Mouse (Mus musculus): ENCODE measurements around the gene Nfe2l1. TPM values are rescaled to one million over a fixed set of nuclear protein-coding genes. Genes with fewer than 3 reads are reported as not detected.

Gene Nfe2l1
- polyA plus RNA-seq, 1 experiment from 2014 or later, result 31.6 TPM

- H3K9me3 ChIP-seq (ENCODE audit: control insufficient read depth), result no peaks in the 10 kb centered on the region
- no peak overlapping the region for H3K9ac ChIP-seq (ENCODE audit: low read depth, low read length)
- no peak overlapping the region for H3K4me2 ChIP-seq (replicated peaks; ENCODE audit: low read depth)
- no peak overlapping the region for H3K27ac ChIP-seq (ENCODE audit: low read depth, low read length)
- H3K27me3 ChIP-seq (replicated peaks; ENCODE audit: control insufficient read depth, insufficient read depth, low read length), result peaks cover 3% of the 10 kb centered on the region; the same call in 1 of the 2 replicates
- no peak for TF ChIP-seq CTCF (IDR thresholded peaks at IDR 0.05; ENCODE audit: low read depth)
- H3K4me1 ChIP-seq (replicated peaks; ENCODE audit: control insufficient read depth, insufficient read depth, low read length), result no peaks in the 10 kb centered on the region
- no peaks in the 10 kb centered on the region for H3K36me3 ChIP-seq (ENCODE audit: control insufficient read depth, insufficient read depth)
- WGBS, result 80% methylated on average over 9 of the region's 9 CpGs
- no peak for ATAC-seq
- no peak overlapping the region for H3K4me3 ChIP-seq (ENCODE audit: low read depth, low read length)
Measured at GRCm38 (mm10) chr11:96848694-96849093, 18.9 kb upstream of the Nfe2l1 start.

- Histone ChIP-seq H3K9ac (ENCODE audit: low read depth, low read length) (no peak overlapping the region), H3K27me3 (replicated peaks; ENCODE audit: control insufficient read depth, insufficient read depth, low read length) (peaks cover 3% of the 10 kb centered on the region; the same call in 1 of the 2 replicates), H3K4me1 (replicated peaks; ENCODE audit: control insufficient read depth, insufficient read depth, low read length) (no peaks in the 10 kb centered on the region), H3K9me3 (ENCODE audit: control insufficient read depth) (no peaks in the 10 kb centered on the region), H3K4me2 (replicated peaks; ENCODE audit: low read depth) (no peak overlapping the region), H3K4me3 (ENCODE audit: low read depth, low read length) (no peak overlapping the region), H3K27ac (ENCODE audit: low read depth, low read length) (no peak overlapping the region), H3K36me3 (ENCODE audit: control insufficient read depth, insufficient read depth) (no peaks in the 10 kb centered on the region)
- no peak for ATAC-seq
- no peak for TF ChIP-seq CTCF (IDR thresholded peaks at IDR 0.05; ENCODE audit: low read depth)
- 38% methylated on average over 3 of the region's 3 CpGs for WGBS
Measured at GRCm38 (mm10) chr11:96847240-96847639, 17.5 kb upstream of the Nfe2l1 start.

- Histone ChIP-seq H3K36me3 (ENCODE audit: control insufficient read depth, insufficient read depth) (no peaks in the 10 kb centered on the region), H3K9ac (ENCODE audit: low read depth, low read length) (no peak overlapping the region), H3K9me3 (ENCODE audit: control insufficient read depth) (no peaks in the 10 kb centered on the region), H3K27me3 (replicated peaks; ENCODE audit: control insufficient read depth, insufficient read depth, low read length) (0 out of 2 replicates have a peak, but pooled peaks cover 3% of the 10 kb centered on the region), H3K4me1 (replicated peaks; ENCODE audit: control insufficient read depth, insufficient read depth, low read length) (no peaks in the 10 kb centered on the region), H3K27ac (ENCODE audit: low read depth, low read length) (no peak overlapping the region), H3K4me2 (replicated peaks; ENCODE audit: low read depth) (no peak overlapping the region), H3K4me3 (ENCODE audit: low read depth, low read length) (no peak overlapping the region)
- no peak for TF ChIP-seq CTCF (IDR thresholded peaks at IDR 0.05; ENCODE audit: low read depth)
- WGBS, result 61% methylated on average over 3 of the region's 3 CpGs
- ATAC-seq, result no peak
Measured at GRCm38 (mm10) chr11:96843627-96844026, 13.9 kb upstream of the Nfe2l1 start.

GRCm38 (mm10) chr11:96840290-96840689, 10.5 kb upstream of the Nfe2l1 start:
- no peak for TF ChIP-seq CTCF (IDR thresholded peaks at IDR 0.05; ENCODE audit: low read depth)
- no peak overlapping the region for H3K9ac ChIP-seq (ENCODE audit: low read depth, low read length)
- no peak overlapping the region for H3K4me2 ChIP-seq (replicated peaks; ENCODE audit: low read depth)
- H3K27ac ChIP-seq (ENCODE audit: low read depth, low read length), result no peak overlapping the region
- 52% methylated on average over 8 of the region's 8 CpGs for WGBS
- no peaks in the 10 kb centered on the region for H3K36me3 ChIP-seq (ENCODE audit: control insufficient read depth, insufficient read depth)
- ATAC-seq, result no peak
- H3K4me1 ChIP-seq (replicated peaks; ENCODE audit: control insufficient read depth, insufficient read depth, low read length), result no peaks in the 10 kb centered on the region
- no peaks in the 10 kb centered on the region for H3K9me3 ChIP-seq (ENCODE audit: control insufficient read depth)
- H3K27me3 ChIP-seq (replicated peaks; ENCODE audit: control insufficient read depth, insufficient read depth, low read length), result no peaks in the 10 kb centered on the region; the same call in 1 of the 2 replicates
- H3K4me3 ChIP-seq (ENCODE audit: low read depth, low read length), result no peak overlapping the region

GRCm38 (mm10) chr11:96839877-96840276, 10.1 kb upstream of the Nfe2l1 start:
- H3K36me3 ChIP-seq (ENCODE audit: control insufficient read depth, insufficient read depth), result no peaks in the 10 kb centered on the region
- WGBS, result 76% methylated on average over 3 of the region's 3 CpGs
- no peak for ATAC-seq
- TF ChIP-seq CTCF (IDR thresholded peaks at IDR 0.05; ENCODE audit: low read depth), result no peak
- H3K4me3 ChIP-seq (ENCODE audit: low read depth, low read length), result no peak overlapping the region
- H3K27me3 ChIP-seq (replicated peaks; ENCODE audit: control insufficient read depth, insufficient read depth, low read length), result no peaks in the 10 kb centered on the region; the same call in 1 of the 2 replicates
- H3K9me3 ChIP-seq (ENCODE audit: control insufficient read depth), result no peaks in the 10 kb centered on the region
- H3K27ac ChIP-seq (ENCODE audit: low read depth, low read length), result no peak overlapping the region
- no peaks in the 10 kb centered on the region for H3K4me1 ChIP-seq (replicated peaks; ENCODE audit: control insufficient read depth, insufficient read depth, low read length)
- no peak overlapping the region for H3K4me2 ChIP-seq (replicated peaks; ENCODE audit: low read depth)
- H3K9ac ChIP-seq (ENCODE audit: low read depth, low read length), result no peak overlapping the region

- H3K4me3 ChIP-seq (ENCODE audit: low read depth, low read length), result no peak overlapping the region
- H3K9me3 ChIP-seq (ENCODE audit: control insufficient read depth), result no peaks in the 10 kb centered on the region
- 79% methylated on average over 7 of the region's 7 CpGs for WGBS
- no peak overlapping the region for H3K9ac ChIP-seq (ENCODE audit: low read depth, low read length)
- TF ChIP-seq CTCF (IDR thresholded peaks at IDR 0.05; ENCODE audit: low read depth), result no peak
- H3K4me1 ChIP-seq (replicated peaks; ENCODE audit: control insufficient read depth, insufficient read depth, low read length), result no peaks in the 10 kb centered on the region
- no peak for ATAC-seq
- H3K27ac ChIP-seq (ENCODE audit: low read depth, low read length), result no peak overlapping the region
- no peak overlapping the region for H3K4me2 ChIP-seq (replicated peaks; ENCODE audit: low read depth)
- no peaks in the 10 kb centered on the region for H3K36me3 ChIP-seq (ENCODE audit: control insufficient read depth, insufficient read depth)
- H3K27me3 ChIP-seq (replicated peaks; ENCODE audit: control insufficient read depth, insufficient read depth, low read length), result no peaks in the 10 kb centered on the region; the same call in 1 of the 2 replicates
Measured at GRCm38 (mm10) chr11:96839428-96839827, 9.7 kb upstream of the Nfe2l1 start.

GRCm38 (mm10) chr11:96838341-96838740, 8.6 kb upstream of the Nfe2l1 start:
- Histone ChIP-seq H3K9ac (ENCODE audit: low read depth, low read length) (no peak overlapping the region), H3K4me3 (ENCODE audit: low read depth, low read length) (no peak overlapping the region), H3K4me1 (replicated peaks; ENCODE audit: control insufficient read depth, insufficient read depth, low read length) (no peaks in the 10 kb centered on the region), H3K27ac (ENCODE audit: low read depth, low read length) (no peak overlapping the region), H3K9me3 (ENCODE audit: control insufficient read depth) (no peaks in the 10 kb centered on the region), H3K36me3 (ENCODE audit: control insufficient read depth, insufficient read depth) (no peaks in the 10 kb centered on the region), H3K27me3 (replicated peaks; ENCODE audit: control insufficient read depth, insufficient read depth, low read length) (no peaks in the 10 kb centered on the region; the same call in 1 of the 2 replicates), H3K4me2 (replicated peaks; ENCODE audit: low read depth) (no peak overlapping the region)
- no peak for TF ChIP-seq CTCF (IDR thresholded peaks at IDR 0.05; ENCODE audit: low read depth)
- 52% methylated on average over 4 of the region's 4 CpGs for WGBS
- no peak for ATAC-seq
